In genomic region chr7:127751619-127752018, GRCm38 (mm10) we compare ENCODE assay signal across 30 mouse cellular contexts. TPM values are rescaled to one million over a fixed set of nuclear protein-coding genes. Genes with fewer than 3 reads are reported as not detected.
A peak's percentile ranks its signal among the peaks of the same experiment; 100 is the strongest.
DNase-seq lines count a peak whose midpoint lies in the region; TF ChIP-seq lines count a peak whose summit lies in the region.
"Had no signal": no experiment of that assay in that cellular context is flagged by ENCODE, and none has a peak within 500 bp of the region (broad histone marks: within the 10 kb centered on the region; RNA-seq: fewer than 3 reads in every experiment).

No protein-coding gene starts in this region.

- no peaks in the 10 kb centered on the region for H3K9me3 ChIP-seq in heart, embryonic 10.5 days
- no peaks in the 10 kb centered on the region for H3K9me3 ChIP-seq in ES-E14 (ENCODE audit: control insufficient read depth, insufficient read depth, low read depth, low read length)
- H3K9me3 ChIP-seq: forebrain, embryonic 12.5 days; forebrain, embryonic 15.5 days; heart, embryonic 12.5 days; heart, embryonic 15.5 days; hindbrain, embryonic 15.5 days had no signal

- H3K4me1 ChIP-seq in heart, embryonic 10.5 days, result peaks cover 27% of the 10 kb centered on the region
- no peaks in the 10 kb centered on the region; the same call in 1 of the 2 replicates for H3K4me1 ChIP-seq in testis, adult 2 months (ENCODE audit: control insufficient read depth, insufficient read depth, low read length)
- peaks cover 3 to 41% of the 10 kb centered on the region in 2 experiments for H3K4me1 ChIP-seq in ES-E14 (ENCODE audit: control insufficient read depth in 2 of 2, insufficient read depth in 2 of 2, low read length in 2 of 2, poor library complexity in 1 of 2)

- intact Hi-C loops in heart, postnatal 36 days (cut with DNase I), result no loop called here

- TF ChIP-seq POLR2A in testis, adult 2 months (IDR thresholded peaks at IDR 0.05; ENCODE audit: control insufficient read depth, low read depth, low read length), result no peak

- TF ChIP-seq CTCF in testis, adult 2 months (IDR thresholded peaks at IDR 0.05; ENCODE audit: control insufficient read depth, insufficient read depth, insufficient replicate concordance, low read depth, low read length), result no peak

- peak; percentile 61 for DNase-seq in heart, embryonic 10.5 days (ENCODE audit: low spot score)
- DNase-seq in heart, postnatal 36 days, result no peak
- no peak for DNase-seq in testis, postnatal 10 days (ENCODE audit: low spot score)
- no peak for DNase-seq in ES-E14 (ENCODE audit: low read depth, low spot score)
- DNase-seq in kidney, adult 9 months, result no peak
- DNase-seq in spleen, postnatal 14 days (ENCODE audit: low spot score in 2 of 2), result no peak
- DNase-seq: adrenal gland, adult 2 months; adrenal gland, postnatal 25 days; cerebellum, postnatal 10 days; cerebellum, postnatal 36 days; embryo, embryonic 11 days; gastrocnemius, postnatal 25 days; heart, postnatal 10 days; heart, postnatal 4 days had no signal

- in situ Hi-C loops in ES-E14 (cut with MboI; ENCODE audit: low sequenced_read_pairs in 2 of 2, unreplicated experiment in 2 of 2), result no loop called here

- H3K36me3 ChIP-seq in heart, embryonic 10.5 days, result peaks cover 88% of the 10 kb centered on the region
- H3K36me3 ChIP-seq in testis, adult 2 months (ENCODE audit: control insufficient read depth, insufficient read depth, low read length), result peaks cover 3% of the 10 kb centered on the region; the same call in 1 of the 2 replicates
- H3K36me3 ChIP-seq in ES-E14 (ENCODE audit: control insufficient read depth, insufficient read depth, low read length, poor library complexity, severe bottlenecking), result peaks cover 77% of the 10 kb centered on the region

- 93% methylated on average over 5 of the region's 5 CpGs for WGBS in heart, embryonic 10.5 days

- H3K27ac ChIP-seq in heart, embryonic 10.5 days, result no peak overlapping the region
- peak overlapping the region; percentile 16; the same call in 1 of the 2 replicates for H3K27ac ChIP-seq in testis, adult 2 months (ENCODE audit: control insufficient read depth, insufficient read depth, low read depth, low read length)
- no peak overlapping the region for H3K27ac ChIP-seq in ES-E14 (ENCODE audit: insufficient read depth, low read depth, low read length, poor library complexity, severe bottlenecking)
- H3K27ac ChIP-seq: forebrain, embryonic 12.5 days; forebrain, embryonic 15.5 days; heart, embryonic 15.5 days; hindbrain, embryonic 15.5 days had no signal

- H3K9ac ChIP-seq in ES-E14 (ENCODE audit: insufficient read depth, low read depth, low read length, poor library complexity, severe bottlenecking), result peak overlapping the region; percentile 20; the same call in 1 of the 2 replicates
- H3K9ac ChIP-seq: forebrain, embryonic 12.5 days; forebrain, embryonic 15.5 days; heart, embryonic 12.5 days; heart, embryonic 15.5 days; hindbrain, embryonic 15.5 days had no signal

- H3K27me3 ChIP-seq in heart, embryonic 10.5 days (ENCODE audit: insufficient read depth, poor library complexity, severe bottlenecking), result peaks cover 76% of the 10 kb centered on the region
- H3K27me3 ChIP-seq in testis, adult 2 months (ENCODE audit: control insufficient read depth, insufficient read depth, low read length), result no peaks in the 10 kb centered on the region
- H3K27me3 ChIP-seq: forebrain, embryonic 12.5 days; forebrain, embryonic 15.5 days; heart, embryonic 15.5 days; hindbrain, embryonic 15.5 days had no signal

- H3K4me3 ChIP-seq in heart, embryonic 10.5 days, result no peak overlapping the region
- no peak overlapping the region for H3K4me3 ChIP-seq in testis, adult 2 months (ENCODE audit: control insufficient read depth, low read depth, low read length)
- H3K4me3 ChIP-seq in ES-E14 (ENCODE audit: insufficient read depth in 1 of 2, low read depth in 1 of 2, low read length in 2 of 2, poor library complexity in 1 of 2, severe bottlenecking in 1 of 2), result peak overlapping the region in 1 of 2 experiments; percentile 49; a peak in 1 of 4 replicates
- H3K4me3 ChIP-seq: erythroblast, embryonic 14.5 days; forebrain, embryonic 12.5 days; forebrain, embryonic 15.5 days; heart, embryonic 12.5 days; heart, embryonic 15.5 days; hindbrain, embryonic 15.5 days had no signal

TF ChIP-seq in ES-E14, 5 proteins besides CTCF, POLR2A, EP300 and RAD21:
- TF ChIP-seq ZC3H11A (IDR thresholded peaks at IDR 0.05; ENCODE audit: borderline replicate concordance, low read depth, low read length) (no peak), HCFC1 (IDR thresholded peaks at IDR 0.05; ENCODE audit: borderline replicate concordance, insufficient read depth, low read length) (no peak), ZNF384 (IDR thresholded peaks at IDR 0.05; ENCODE audit: low read depth, low read length) (no peak), CHD2 (IDR thresholded peaks at IDR 0.05; ENCODE audit: low read depth, low read length) (no peak), MAFK (IDR thresholded peaks at IDR 0.05; ENCODE audit: insufficient read depth, low read depth, low read length) (no peak)
TF ChIP-seq in ES-E14: peak in this region for 0.

RNA-seq across cellular contexts. Expression of gene Fbxl19, which starts 7.3 kb away (rescaled TPM):
- 3.4 and 4.8 TPM in 2 replicates for polyA plus RNA-seq in heart, embryonic 10.5 days (2016; fragmentation: Nextera tagmentation; extraction: Ambion mirVana)
- total RNA-seq in heart, postnatal 36 days (2021), result 1 to 10 TPM; 3.2 to 3.3 TPM
- 36.9 and 37.2 TPM in 2 replicates for polyA plus RNA-seq in testis, adult 2 months (2012; rRNA removed)
- total RNA-seq in ES-E14 (2012; rRNA removed), result 86.9 and 93.0 TPM in 2 replicates

RNA-seq across cellular contexts. Expression of gene Orai3, which starts 18.0 kb away (rescaled TPM):
- 12.9 and 19.8 TPM in 2 replicates for polyA plus RNA-seq in heart, embryonic 10.5 days (2016; fragmentation: Nextera tagmentation; extraction: Ambion mirVana)
- 10 to 100 TPM; 22.1 to 22.6 TPM for total RNA-seq in heart, postnatal 36 days (2021)
- polyA plus RNA-seq in testis, adult 2 months (2012; rRNA removed), result 13.8 and 13.9 TPM in 2 replicates
- 14.0 and 30.7 TPM in 2 replicates for total RNA-seq in ES-E14 (2012; rRNA removed)

RNA-seq across cellular contexts. Expression of gene Ctf2, which starts 19.7 kb away (rescaled TPM):
- 0.26 TPM in 1 of 2 replicates, not detected in the other for polyA plus RNA-seq in heart, embryonic 10.5 days (2016; fragmentation: Nextera tagmentation; extraction: Ambion mirVana)
- not detected for total RNA-seq in heart, postnatal 36 days (2021)
- 0.07 TPM in 1 of 2 replicates, not detected in the other for polyA plus RNA-seq in testis, adult 2 months (2012; rRNA removed)
- total RNA-seq in ES-E14 (2012; rRNA removed), result 0.69 and 0.71 TPM in 2 replicates
- total RNA-seq: adrenal gland, adult 2 months; adrenal gland, postnatal 25 days; gastrocnemius, adult 8-10 months; gastrocnemius, postnatal 25 days; heart, adult 8-10 months; heart, postnatal 10 days; heart, postnatal 4 days had no signal
- polyA plus RNA-seq: adrenal gland, adult 2 months; brain, embryonic 14.5 days; CD4-positive, CD25-positive, alpha-beta regulatory T cell, adult 4 months; cortical plate, adult 2 months; gonadal fat pad, adult 2 months; heart, embryonic 12.5 days; intestine, postnatal 0 days had no signal

RNA-seq across cellular contexts. Expression of gene Setd1a, which starts 24.9 kb away (rescaled TPM):
- polyA plus RNA-seq in heart, embryonic 10.5 days (2016; fragmentation: Nextera tagmentation; extraction: Ambion mirVana), result 13.2 and 23.7 TPM in 2 replicates
- 10 to 100 TPM; 22.2 to 24.0 TPM for total RNA-seq in heart, postnatal 36 days (2021)
- 15.9 and 18.2 TPM in 2 replicates for polyA plus RNA-seq in testis, adult 2 months (2012; rRNA removed)
- total RNA-seq in ES-E14 (2012; rRNA removed), result 22.6 and 24.4 TPM in 2 replicates

RNA-seq across cellular contexts. Expression of gene Gm49388, which starts 33.8 kb away (rescaled TPM):
- not detected in 2 replicates for polyA plus RNA-seq in heart, embryonic 10.5 days (2016; fragmentation: Nextera tagmentation; extraction: Ambion mirVana)
- total RNA-seq in heart, postnatal 36 days (2021), result 1 to 10 TPM; 3.3 to 3.9 TPM
- not detected in 2 replicates for polyA plus RNA-seq in testis, adult 2 months (2012; rRNA removed)
- 1.5 and 1.9 TPM in 2 replicates for total RNA-seq in ES-E14 (2012; rRNA removed)
- polyA plus RNA-seq: adrenal gland, adult 2 months; brain, embryonic 14.5 days; cortical plate, adult 2 months; embryonic facial prominence, embryonic 11.5 days; erythroblast, embryonic 14.5 days; forebrain, embryonic 12.5 days; forebrain, embryonic 15.5 days; gonadal fat pad, adult 2 months; heart, embryonic 12.5 days; heart, embryonic 15.5 days; hindbrain, embryonic 11.5 days; hindbrain, embryonic 15.5 days; intestine, postnatal 0 days had no signal

Comparison
In these comparisons a context has a peak if more than half of its experiments do, and no peak if none do; other contexts are left out.
1. RNA of gene Fbxl19, which starts 7.3 kb away (total RNA-seq): 86.9 to 93.0 TPM in ES-E14; 3.2 to 3.3 TPM in heart, postnatal 36 days; every median in the first group is over 10 times any median in the second.